Mouse (Mus musculus): Measurements from ENCODE around the gene Clca3a1. TPM values are rescaled to one million over a fixed set of nuclear protein-coding genes. Genes with fewer than 3 reads are reported as not detected.
A peak's percentile ranks its signal among the peaks of the same experiment; 100 is the strongest.

The Clca3a1 gene
- polyA plus RNA-seq, 1 experiment from 2014 or later, result 18.6 TPM

DNA sequence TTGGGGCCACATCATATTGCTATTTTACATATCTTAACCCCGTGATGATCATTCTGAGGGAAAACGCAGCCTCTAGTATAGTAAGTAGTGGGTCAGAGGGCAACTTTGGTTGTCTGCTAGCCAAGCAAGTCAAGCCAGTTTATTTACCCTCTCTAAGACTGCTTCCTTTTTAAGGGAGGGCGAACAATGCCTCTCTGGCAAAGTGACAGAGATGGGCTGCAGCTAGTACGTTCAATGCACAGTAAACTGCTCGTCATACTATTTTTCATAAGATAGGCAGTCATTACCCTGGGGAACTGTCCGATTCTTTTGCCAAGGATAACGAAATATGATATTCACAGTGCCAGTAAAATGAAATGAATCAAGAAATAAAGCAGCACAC, 42.1 kb downstream of the Clca3a1 start:
- Histone ChIP-seq H3K4me3 (peak overlapping the region; percentile 84), H3K9me3 (no peaks in the 10 kb centered on the region), H3K4me1 (peaks cover 60% of the 10 kb centered on the region), H3K4me2 (peak overlapping the region; percentile 79), H3K9ac (peak overlapping the region; percentile 98), H3K27me3 (replicated peaks) (no peaks in the 10 kb centered on the region), H3K36me3 (0 out of 2 replicates have a peak, but pooled peaks cover 1% of the 10 kb centered on the region), H3K27ac (replicated peaks) (peak overlapping the region; percentile 100)
- ATAC-seq (ENCODE audit: extremely low read depth, insufficient number of reproducible peaks, low FRiP score, low TSS enrichment), result no peak
- 15% methylated on average over 7 of the region's 7 CpGs for WGBS

DNA sequence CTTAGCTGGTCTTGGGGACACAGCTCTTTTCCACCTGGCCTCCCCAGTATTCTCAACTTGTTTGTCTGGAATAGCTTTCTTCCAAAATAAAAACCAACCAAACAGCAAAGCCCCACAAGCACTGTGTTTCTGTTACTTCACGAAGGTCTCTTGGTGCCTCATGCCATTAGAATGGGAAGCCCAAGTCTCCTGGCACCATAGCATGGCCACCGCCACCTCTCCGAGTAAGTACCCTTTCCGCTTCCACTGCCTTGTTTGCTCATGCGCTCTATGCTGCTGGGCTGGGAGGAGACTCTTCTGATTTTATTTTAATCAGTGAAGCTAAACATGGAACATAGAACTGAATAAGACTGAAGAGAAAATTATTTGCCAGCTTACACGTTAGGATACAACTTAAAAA, 42.9 kb downstream of the Clca3a1 start:
- no peaks in the 10 kb centered on the region for H3K9me3 ChIP-seq
- H3K4me1 ChIP-seq, result peaks cover 67% of the 10 kb centered on the region
- peak overlapping the region; percentile 79 for H3K4me2 ChIP-seq
- H3K9ac ChIP-seq, result peak overlapping the region; percentile 44
- H3K36me3 ChIP-seq, result 0 out of 2 replicates have a peak, but pooled peaks cover 8% of the 10 kb centered on the region
- peak overlapping the region; percentile 84 for H3K4me3 ChIP-seq
- ATAC-seq (ENCODE audit: extremely low read depth, insufficient number of reproducible peaks, low FRiP score, low TSS enrichment), result no peak
- H3K27me3 ChIP-seq (replicated peaks), result no peaks in the 10 kb centered on the region
- no peak overlapping the region for H3K27ac ChIP-seq (replicated peaks)
- 74% methylated on average over 6 of the region's 6 CpGs for WGBS

DNA sequence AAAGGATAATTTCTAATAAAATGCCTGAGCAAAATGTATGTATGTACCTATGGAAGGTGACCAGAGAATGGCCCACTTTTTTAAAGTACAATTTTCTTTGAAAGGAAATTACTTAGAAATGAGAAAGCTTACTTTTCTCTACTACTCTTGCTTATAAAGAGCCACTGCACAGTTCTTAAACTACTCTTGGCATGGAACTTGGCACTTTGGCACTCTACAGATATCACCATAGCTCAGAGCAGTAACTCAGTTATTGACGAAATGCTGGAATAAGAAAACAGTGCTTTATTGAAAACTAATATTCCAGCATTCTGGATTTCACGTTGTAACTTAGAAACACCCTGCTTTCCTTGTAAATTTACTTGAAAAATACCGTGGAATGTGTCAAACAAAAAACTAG, 43.7 kb downstream of the Clca3a1 start:
- peak overlapping the region; percentile 84; the same call in 1 of the 2 replicates for H3K4me3 ChIP-seq
- WGBS, result 83% methylated on average over 3 of the region's 3 CpGs
- H3K27ac ChIP-seq (replicated peaks), result no peak overlapping the region
- H3K9ac ChIP-seq, result no peak overlapping the region
- H3K4me1 ChIP-seq, result peaks cover 67% of the 10 kb centered on the region
- H3K4me2 ChIP-seq, result peak overlapping the region; percentile 79
- ATAC-seq (ENCODE audit: extremely low read depth, insufficient number of reproducible peaks, low FRiP score, low TSS enrichment), result no peak
- H3K9me3 ChIP-seq, result no peaks in the 10 kb centered on the region
- H3K36me3 ChIP-seq, result peaks cover 15% of the 10 kb centered on the region
- no peaks in the 10 kb centered on the region for H3K27me3 ChIP-seq (replicated peaks)

DNA sequence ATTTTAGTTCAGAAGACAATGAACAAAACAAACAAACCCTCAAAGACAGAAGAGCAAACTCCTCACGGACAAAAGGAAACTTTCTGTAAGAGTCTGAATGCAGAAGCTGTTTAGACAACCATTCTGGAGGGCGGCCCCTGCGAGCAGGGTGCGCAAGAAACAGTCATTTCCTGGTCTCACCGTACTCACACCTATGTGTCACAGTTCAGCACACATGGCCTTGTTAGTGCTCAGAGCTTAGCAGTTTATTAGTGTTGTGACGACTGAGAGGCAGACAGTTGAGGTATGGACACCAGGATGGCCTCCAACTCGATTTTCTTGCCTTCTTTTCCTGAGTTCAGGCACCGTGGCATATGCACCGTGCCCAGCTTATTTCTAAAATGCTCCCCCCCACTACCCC, 44.9 kb downstream of the Clca3a1 start:
- Histone ChIP-seq H3K4me1 (peaks cover 57% of the 10 kb centered on the region), H3K9me3 (no peaks in the 10 kb centered on the region), H3K4me2 (peak overlapping the region; percentile 27), H3K27me3 (replicated peaks) (no peaks in the 10 kb centered on the region), H3K27ac (replicated peaks) (0 out of 2 replicates have a peak overlapping the region, but pooled peaks have one; percentile 20), H3K4me3 (peak overlapping the region; percentile 4; the same call in 1 of the 2 replicates), H3K9ac (peak overlapping the region; percentile 58), H3K36me3 (peaks cover 27% of the 10 kb centered on the region)
- 64% methylated on average over 9 of the region's 9 CpGs for WGBS
- no peak for ATAC-seq (ENCODE audit: extremely low read depth, insufficient number of reproducible peaks, low FRiP score, low TSS enrichment)

DNA sequence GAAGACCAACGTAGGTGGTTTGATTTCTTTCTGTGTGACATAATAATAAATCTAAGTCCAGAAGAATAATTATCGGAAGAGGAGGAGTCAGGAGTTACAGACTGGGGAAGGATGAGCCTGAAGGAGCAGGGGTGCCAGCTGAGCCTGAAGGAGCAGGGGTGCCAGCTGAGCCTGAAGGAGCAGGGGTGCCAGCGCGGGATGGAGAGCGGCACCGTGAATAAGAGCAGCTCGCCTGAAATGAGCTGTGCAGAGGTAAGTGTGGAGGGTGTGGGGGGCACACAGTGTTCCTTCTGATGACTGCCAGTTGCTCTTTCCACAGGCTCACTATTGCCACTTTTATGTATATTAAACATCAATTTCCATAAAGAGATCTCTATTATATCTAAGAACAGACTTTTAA, 45.7 kb downstream of the Clca3a1 start:
- peak overlapping the region; percentile 44 for H3K4me2 ChIP-seq
- H3K27ac ChIP-seq (replicated peaks), result peak overlapping the region; percentile 81
- peak overlapping the region; percentile 59; the same call in 1 of the 2 replicates for H3K9ac ChIP-seq

DNA sequence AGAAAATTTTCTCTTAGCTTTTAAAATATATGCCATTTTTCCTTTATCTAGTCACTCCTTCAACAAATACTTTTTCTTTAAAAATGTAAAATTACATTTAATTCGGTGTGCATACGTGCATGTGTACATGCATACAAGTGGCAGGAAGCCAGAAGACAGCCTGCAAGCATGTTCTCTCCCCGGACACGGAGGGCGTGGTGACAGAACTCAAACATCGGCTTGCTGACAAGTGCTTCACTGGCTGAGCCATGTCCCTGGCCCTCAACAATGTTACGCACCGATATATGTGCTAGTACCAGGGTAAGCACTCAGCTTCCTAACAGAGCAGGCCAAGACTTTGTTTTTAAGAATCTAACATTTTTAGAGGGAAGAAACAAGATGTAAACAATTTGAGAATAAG, 46.2 kb downstream of the Clca3a1 start:
- ATAC-seq (ENCODE audit: extremely low read depth, insufficient number of reproducible peaks, low FRiP score, low TSS enrichment), result no peak
- Histone ChIP-seq H3K9ac (no peak overlapping the region), H3K36me3 (peaks cover 38% of the 10 kb centered on the region), H3K4me2 (peak overlapping the region; percentile 44), H3K27ac (replicated peaks) (peak overlapping the region; percentile 81), H3K9me3 (no peaks in the 10 kb centered on the region), H3K4me3 (peak overlapping the region; percentile 4; the same call in 1 of the 2 replicates), H3K4me1 (peaks cover 52% of the 10 kb centered on the region), H3K27me3 (replicated peaks) (no peaks in the 10 kb centered on the region)
- WGBS, result 40% methylated on average over 8 of the region's 8 CpGs

More for the DNA sequence above, 45.7 kb downstream of the Clca3a1 start:
- WGBS, result 78% methylated on average over 7 of the region's 7 CpGs
- Histone ChIP-seq H3K36me3 (peaks cover 34% of the 10 kb centered on the region), H3K4me3 (peak overlapping the region; percentile 4; the same call in 1 of the 2 replicates), H3K4me1 (peaks cover 52% of the 10 kb centered on the region), H3K27me3 (replicated peaks) (no peaks in the 10 kb centered on the region), H3K9me3 (no peaks in the 10 kb centered on the region)
- ATAC-seq (ENCODE audit: extremely low read depth, insufficient number of reproducible peaks, low FRiP score, low TSS enrichment), result no peak

DNA sequence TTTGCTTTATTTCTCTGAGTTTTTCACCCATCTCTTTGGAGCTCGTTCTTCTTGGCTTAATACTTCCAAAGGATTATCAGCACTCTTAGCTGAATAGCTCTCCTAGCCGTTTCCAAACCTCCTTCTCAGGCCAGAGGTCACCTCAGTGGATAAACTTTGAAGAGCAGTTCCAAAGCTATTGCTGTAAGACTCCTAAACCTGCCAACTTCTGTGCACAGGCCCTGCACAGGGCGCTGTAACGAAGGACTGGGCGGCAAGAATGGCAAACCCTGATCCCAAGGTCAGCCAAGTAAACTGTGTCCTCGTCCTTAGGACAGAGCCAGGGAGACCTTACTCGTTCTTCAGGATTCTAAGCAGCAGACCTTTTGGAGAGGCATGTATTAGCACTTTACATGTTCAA, 46.7 kb downstream of the Clca3a1 start:
- Histone ChIP-seq H3K27me3 (replicated peaks) (no peaks in the 10 kb centered on the region), H3K4me2 (no peak overlapping the region), H3K9me3 (no peaks in the 10 kb centered on the region), H3K27ac (replicated peaks) (peak overlapping the region; percentile 81), H3K36me3 (peaks cover 40% of the 10 kb centered on the region), H3K9ac (peak overlapping the region; percentile 44; the same call in 1 of the 2 replicates), H3K4me1 (peaks cover 52% of the 10 kb centered on the region), H3K4me3 (no peak overlapping the region)
- ATAC-seq (ENCODE audit: extremely low read depth, insufficient number of reproducible peaks, low FRiP score, low TSS enrichment), result peak; percentile 39; the same call in 1 of the 2 replicates
- 47% methylated on average over 7 of the region's 7 CpGs for WGBS

DNA sequence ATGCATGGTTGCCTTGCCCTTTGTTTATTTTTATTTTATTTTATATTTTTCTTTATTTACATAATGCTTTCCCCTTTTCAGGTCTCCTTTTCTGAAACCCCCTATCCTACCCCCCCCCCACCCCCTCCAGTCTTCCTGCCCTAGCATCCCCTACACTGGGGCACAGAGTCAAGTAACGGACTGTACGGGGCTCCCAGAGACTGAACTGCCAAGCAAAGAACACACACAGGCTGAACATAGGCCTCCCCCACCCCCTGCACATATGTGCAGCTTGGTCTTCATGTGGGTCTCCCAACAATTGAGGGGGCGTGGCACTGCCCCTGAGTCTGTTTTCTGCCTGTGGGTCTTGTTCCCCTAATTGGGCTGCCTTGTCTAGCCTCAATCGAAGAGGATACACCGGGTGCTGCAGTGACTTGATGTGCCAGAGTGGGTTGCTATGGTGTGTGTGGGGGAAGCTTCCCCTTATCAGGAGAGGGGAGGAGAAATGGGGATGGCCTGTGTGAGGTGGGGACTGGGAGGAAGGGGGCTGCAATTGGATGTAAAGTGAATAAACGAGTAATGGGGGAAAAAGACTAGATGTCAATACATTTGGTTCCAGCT, 49.1 kb downstream of the Clca3a1 start:
- no peak for ATAC-seq (ENCODE audit: extremely low read depth, insufficient number of reproducible peaks, low FRiP score, low TSS enrichment)
- no peak overlapping the region for H3K4me2 ChIP-seq
- no peak overlapping the region for H3K27ac ChIP-seq (replicated peaks)
- peaks cover 61% of the 10 kb centered on the region for H3K36me3 ChIP-seq
- H3K27me3 ChIP-seq (replicated peaks), result no peaks in the 10 kb centered on the region
- H3K9ac ChIP-seq, result no peak overlapping the region
- H3K4me3 ChIP-seq, result no peak overlapping the region
- no peaks in the 10 kb centered on the region for H3K9me3 ChIP-seq
- peaks cover 34% of the 10 kb centered on the region for H3K4me1 ChIP-seq
- 75% methylated on average over 6 of the region's 6 CpGs for WGBS

DNA sequence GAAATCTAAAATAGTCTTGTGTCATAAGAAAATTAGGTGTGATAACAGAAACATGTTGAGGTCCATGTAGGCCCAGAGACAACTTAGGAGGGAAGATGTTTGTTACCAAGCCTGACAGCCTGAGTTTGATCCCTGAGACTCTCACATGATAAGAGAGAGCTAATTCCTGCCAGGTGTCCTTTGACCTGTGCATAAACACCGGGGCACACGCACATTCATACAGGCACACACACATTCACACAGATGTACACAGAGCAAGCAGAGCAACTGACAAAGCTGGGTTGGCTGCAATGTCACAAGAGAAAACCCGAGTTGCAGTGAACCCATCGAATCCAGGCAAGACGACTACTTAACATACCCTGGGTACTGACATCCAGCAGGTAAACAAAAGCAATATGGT, 52.2 kb downstream of the Clca3a1 start:
- WGBS, result 81% methylated on average over 5 of the region's 5 CpGs
- Histone ChIP-seq H3K9ac (no peak overlapping the region), H3K4me3 (no peak overlapping the region), H3K27ac (replicated peaks) (no peak overlapping the region), H3K27me3 (replicated peaks) (no peaks in the 10 kb centered on the region), H3K4me2 (no peak overlapping the region), H3K36me3 (peaks cover 80% of the 10 kb centered on the region), H3K4me1 (peaks cover 6% of the 10 kb centered on the region), H3K9me3 (no peaks in the 10 kb centered on the region)
- ATAC-seq (ENCODE audit: extremely low read depth, insufficient number of reproducible peaks, low FRiP score, low TSS enrichment), result no peak

DNA sequence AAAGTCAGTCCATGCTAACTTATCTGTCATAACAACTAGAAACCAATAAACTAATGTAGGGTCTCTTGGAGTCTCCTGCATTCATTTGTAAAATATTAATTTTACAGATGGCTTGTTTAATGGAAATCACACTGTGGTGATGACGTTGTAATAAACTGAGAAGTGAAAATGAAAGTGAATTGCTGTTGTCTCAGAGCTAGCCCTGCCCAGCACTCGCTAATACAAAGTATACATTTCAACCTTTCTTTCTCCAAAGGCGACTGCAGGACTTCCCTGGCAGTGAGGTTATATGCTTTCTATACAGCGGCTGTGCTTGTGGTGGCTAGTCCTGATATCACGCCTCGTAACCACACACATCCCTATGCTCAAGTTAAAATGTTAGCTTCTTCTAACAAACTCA, 56.8 kb downstream of the Clca3a1 start:
- WGBS, result 90% methylated on average over 6 of the region's 6 CpGs
- peaks cover 73% of the 10 kb centered on the region for H3K36me3 ChIP-seq
- H3K9ac ChIP-seq, result no peak overlapping the region
- peaks cover 2% of the 10 kb centered on the region for H3K4me1 ChIP-seq
- no peak overlapping the region for H3K27ac ChIP-seq (replicated peaks)
- no peak overlapping the region for H3K4me3 ChIP-seq
- H3K9me3 ChIP-seq, result no peaks in the 10 kb centered on the region
- no peak for ATAC-seq (ENCODE audit: extremely low read depth, insufficient number of reproducible peaks, low FRiP score, low TSS enrichment)
- H3K4me2 ChIP-seq, result no peak overlapping the region
- no peaks in the 10 kb centered on the region for H3K27me3 ChIP-seq (replicated peaks)

DNA sequence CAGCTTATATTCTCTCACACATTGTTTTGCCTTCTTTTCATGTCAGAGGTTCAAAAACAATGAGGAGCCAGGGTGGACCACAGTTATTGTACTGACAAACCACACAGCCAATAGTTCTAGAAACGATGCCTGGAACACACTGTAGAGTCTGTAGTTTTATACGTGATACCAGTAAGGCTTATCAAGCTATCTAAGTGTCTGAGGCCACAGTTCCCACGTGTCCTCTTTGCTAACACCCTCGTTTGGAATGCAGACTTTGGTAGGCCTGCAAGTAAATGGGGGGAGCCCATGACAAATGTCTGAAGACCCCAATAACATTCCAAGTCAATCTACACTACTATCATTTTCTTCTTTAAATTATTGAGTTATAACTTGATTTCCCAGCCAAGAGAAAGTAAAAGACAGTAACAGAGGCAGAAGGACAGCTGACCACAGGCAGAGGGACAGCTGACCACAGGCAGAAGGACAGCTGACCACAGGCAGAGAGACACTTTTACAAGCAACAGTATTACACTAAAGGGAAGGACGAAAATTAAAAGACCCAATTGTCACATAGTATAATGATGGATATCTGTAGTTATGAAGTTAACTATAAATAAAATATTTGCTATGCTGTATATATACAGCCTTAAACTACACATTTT, 61.9 kb downstream of the Clca3a1 start:
- Histone ChIP-seq H3K4me2 (no peak overlapping the region), H3K27me3 (replicated peaks) (no peaks in the 10 kb centered on the region), H3K9me3 (no peaks in the 10 kb centered on the region), H3K27ac (replicated peaks) (0 out of 2 replicates have a peak overlapping the region, but pooled peaks have one; percentile 24), H3K4me3 (no peak overlapping the region), H3K36me3 (peaks cover 86% of the 10 kb centered on the region), H3K4me1 (peaks cover 14% of the 10 kb centered on the region), H3K9ac (no peak overlapping the region)
- no peak for ATAC-seq (ENCODE audit: extremely low read depth, insufficient number of reproducible peaks, low FRiP score, low TSS enrichment)
- WGBS, result 59% methylated on average over 5 of the region's 5 CpGs
